Mouse (Mus musculus): ENCODE measurements at regions not wholly inside any gene's neighbourhood (a gene's known extent, or its start where the extent isn't known, plus 50 kb on each side); places are given as distances from the start of the nearest gene placed in this dataset.

- H3K4me3 ChIP-seq (ENCODE audit: low read depth, low read length): no peak overlapping the region
- H3K4me1 ChIP-seq (ENCODE audit: control insufficient read depth, insufficient read depth): no peaks in the 10 kb centered on the region
- TF ChIP-seq EP300 (IDR thresholded peaks at IDR 0.05; ENCODE audit: low read depth) (no peak), CTCF (IDR thresholded peaks at IDR 0.05; ENCODE audit: low read depth) (no peak)
- no peaks in the 10 kb centered on the region for H3K9me3 ChIP-seq (replicated peaks; ENCODE audit: control insufficient read depth, low read length)
- H3K9ac ChIP-seq (replicated peaks; ENCODE audit: low read depth, low read length): no peak overlapping the region
- WGBS: 67% methylated on average over 1 of the region's 1 CpGs
- no peak overlapping the region for H3K27ac ChIP-seq (ENCODE audit: low read depth)
- no peaks in the 10 kb centered on the region for H3K27me3 ChIP-seq (ENCODE audit: control insufficient read depth, insufficient read depth, low read length)
- no peaks in the 10 kb centered on the region for H3K36me3 ChIP-seq (replicated peaks; ENCODE audit: control insufficient read depth, insufficient read depth, low read length)
- ATAC-seq (ENCODE audit: insufficient read depth, low read depth): no peak
- no peak overlapping the region for H3K4me2 ChIP-seq (ENCODE audit: low read depth, low read length)
- no peak for DNase-seq (ENCODE audit: low spot score)
Observed at GRCm38 (mm10) chr2:115132165-115132592, 449.3 kb upstream of the BC052040 start.

- Histone ChIP-seq H3K36me3 (replicated peaks; ENCODE audit: control insufficient read depth, insufficient read depth, low read length) (no peaks in the 10 kb centered on the region), H3K4me2 (ENCODE audit: low read depth, low read length) (no peak overlapping the region), H3K9me3 (replicated peaks; ENCODE audit: control insufficient read depth, low read length) (no peaks in the 10 kb centered on the region), H3K27me3 (ENCODE audit: control insufficient read depth, insufficient read depth, low read length) (no peaks in the 10 kb centered on the region), H3K4me1 (ENCODE audit: control insufficient read depth, insufficient read depth) (no peaks in the 10 kb centered on the region), H3K4me3 (ENCODE audit: low read depth, low read length) (no peak overlapping the region), H3K27ac (ENCODE audit: low read depth) (no peak overlapping the region), H3K9ac (replicated peaks; ENCODE audit: low read depth, low read length) (no peak overlapping the region)
- no peak for DNase-seq (ENCODE audit: low spot score)
- no peak for TF ChIP-seq EP300 (IDR thresholded peaks at IDR 0.05; ENCODE audit: low read depth)
- ATAC-seq (ENCODE audit: insufficient read depth, low read depth): no peak
Observed at GRCm38 (mm10) chr2:115141416-115141815, 440.1 kb upstream of the BC052040 start.

GRCm38 (mm10) chr2:115172111-115172510, 409.4 kb upstream of the BC052040 start:
- ATAC-seq (ENCODE audit: insufficient read depth, low read depth) (no peak), DNase-seq (ENCODE audit: low spot score) (no peak)
- H3K4me1 ChIP-seq (ENCODE audit: control insufficient read depth, insufficient read depth): no peaks in the 10 kb centered on the region
- no peak overlapping the region for H3K27ac ChIP-seq (ENCODE audit: low read depth)
- no peaks in the 10 kb centered on the region for H3K36me3 ChIP-seq (replicated peaks; ENCODE audit: control insufficient read depth, insufficient read depth, low read length)
- no peaks in the 10 kb centered on the region for H3K27me3 ChIP-seq (ENCODE audit: control insufficient read depth, insufficient read depth, low read length)
- no peak overlapping the region for H3K4me3 ChIP-seq (ENCODE audit: low read depth, low read length)
- H3K9ac ChIP-seq (replicated peaks; ENCODE audit: low read depth, low read length): no peak overlapping the region
- 71% methylated on average over 5 of the region's 5 CpGs for WGBS
- TF ChIP-seq CTCF (IDR thresholded peaks at IDR 0.05; ENCODE audit: low read depth): no peak
- no peak for TF ChIP-seq EP300 (IDR thresholded peaks at IDR 0.05; ENCODE audit: low read depth)
- no peak overlapping the region for H3K4me2 ChIP-seq (ENCODE audit: low read depth, low read length)
- no peaks in the 10 kb centered on the region for H3K9me3 ChIP-seq (replicated peaks; ENCODE audit: control insufficient read depth, low read length)

GRCm38 (mm10) chr2:115177076-115177475, 404.4 kb upstream of the BC052040 start:
- 80% methylated on average over 1 of the region's 1 CpGs for WGBS
- no peak for ATAC-seq (ENCODE audit: insufficient read depth, low read depth)
- H3K27me3 ChIP-seq (ENCODE audit: control insufficient read depth, insufficient read depth, low read length): no peaks in the 10 kb centered on the region

GRCm38 (mm10) chr2:115177896-115178295, 403.6 kb upstream of the BC052040 start:
- Histone ChIP-seq H3K9ac (replicated peaks; ENCODE audit: low read depth, low read length) (no peak overlapping the region), H3K4me2 (ENCODE audit: low read depth, low read length) (no peak overlapping the region), H3K27ac (ENCODE audit: low read depth) (no peak overlapping the region), H3K27me3 (ENCODE audit: control insufficient read depth, insufficient read depth, low read length) (no peaks in the 10 kb centered on the region), H3K4me3 (ENCODE audit: low read depth, low read length) (no peak overlapping the region), H3K4me1 (ENCODE audit: control insufficient read depth, insufficient read depth) (no peaks in the 10 kb centered on the region), H3K9me3 (replicated peaks; ENCODE audit: control insufficient read depth, low read length) (no peaks in the 10 kb centered on the region), H3K36me3 (replicated peaks; ENCODE audit: control insufficient read depth, insufficient read depth, low read length) (no peaks in the 10 kb centered on the region)
- ATAC-seq (ENCODE audit: insufficient read depth, low read depth) (no peak), DNase-seq (ENCODE audit: low spot score) (no peak)
- TF ChIP-seq CTCF (IDR thresholded peaks at IDR 0.05; ENCODE audit: low read depth): no peak
- no peak for TF ChIP-seq EP300 (IDR thresholded peaks at IDR 0.05; ENCODE audit: low read depth)
- 66% methylated on average over 1 of the region's 1 CpGs for WGBS

More at GRCm38 (mm10) chr2:115177076-115177475, 404.4 kb upstream of the BC052040 start:
- Histone ChIP-seq H3K36me3 (replicated peaks; ENCODE audit: control insufficient read depth, insufficient read depth, low read length) (no peaks in the 10 kb centered on the region), H3K4me3 (ENCODE audit: low read depth, low read length) (no peak overlapping the region), H3K27ac (ENCODE audit: low read depth) (no peak overlapping the region), H3K4me1 (ENCODE audit: control insufficient read depth, insufficient read depth) (no peaks in the 10 kb centered on the region), H3K9ac (replicated peaks; ENCODE audit: low read depth, low read length) (no peak overlapping the region), H3K4me2 (ENCODE audit: low read depth, low read length) (no peak overlapping the region), H3K9me3 (replicated peaks; ENCODE audit: control insufficient read depth, low read length) (no peaks in the 10 kb centered on the region)
- TF ChIP-seq EP300 (IDR thresholded peaks at IDR 0.05; ENCODE audit: low read depth): no peak
- no peak for TF ChIP-seq CTCF (IDR thresholded peaks at IDR 0.05; ENCODE audit: low read depth)
- no peak for DNase-seq (ENCODE audit: low spot score)

GRCm38 (mm10) chr2:115211191-115211590, 370.3 kb upstream of the BC052040 start:
- Histone ChIP-seq H3K4me2 (ENCODE audit: low read depth, low read length) (no peak overlapping the region), H3K9me3 (replicated peaks; ENCODE audit: control insufficient read depth, low read length) (no peaks in the 10 kb centered on the region), H3K9ac (replicated peaks; ENCODE audit: low read depth, low read length) (no peak overlapping the region), H3K4me3 (ENCODE audit: low read depth, low read length) (no peak overlapping the region), H3K27ac (ENCODE audit: low read depth) (no peak overlapping the region), H3K36me3 (replicated peaks; ENCODE audit: control insufficient read depth, insufficient read depth, low read length) (no peaks in the 10 kb centered on the region), H3K27me3 (ENCODE audit: control insufficient read depth, insufficient read depth, low read length) (no peaks in the 10 kb centered on the region), H3K4me1 (ENCODE audit: control insufficient read depth, insufficient read depth) (no peaks in the 10 kb centered on the region)
- ATAC-seq (ENCODE audit: insufficient read depth, low read depth): no peak
- TF ChIP-seq CTCF (IDR thresholded peaks at IDR 0.05; ENCODE audit: low read depth) (no peak), EP300 (IDR thresholded peaks at IDR 0.05; ENCODE audit: low read depth) (no peak)
- DNase-seq (ENCODE audit: low spot score): no peak

Measured in heart, postnatal 0 days (tissue).